Mouse (Mus musculus) hindbrain, embryonic 14.5 days (tissue): ENCODE measurements at regions not wholly inside any gene's neighbourhood (a gene's known extent, or its start where the extent isn't known, plus 50 kb on each side); places are given as distances from the start of the nearest gene placed in this dataset.

Experiments
- ATAC-seq: fragments of 200-750 bp; cut with Nextera tagmentation; 2 replicates; pipeline ENCODE4 v1.8.0; 2017; ENCODE audit warnings: moderate number of reproducible peaks, mild to moderate bottlenecking, moderate TSS enrichment, moderate library complexity; ENCODE audit not compliant: low FRiP score
- DNase-seq: peaks from one replicate; pipeline ENCODE4 v3.0.0-alpha.2; 2015; ENCODE audit warnings: low spot score
- H3K27ac ChIP-seq: fragments of 300-500 bp; sonication (generic); 2 replicates; pipeline ENCODE4 v1.5.1; 2014; ENCODE audit warnings: mild to moderate bottlenecking, moderate library complexity
- H3K27me3 ChIP-seq: fragments of 300-500 bp; sonication (generic); 2 replicates; pipeline ENCODE4 v1.6.1; 2014; ENCODE audit warnings: mild to moderate bottlenecking, low read length, mixed read lengths; ENCODE audit not compliant: control insufficient read depth, insufficient read depth
- H3K36me3 ChIP-seq: fragments of 300-500 bp; sonication (generic); replicated peaks from 2 replicates; pipeline ENCODE4 v1.6.1; 2014; ENCODE audit not compliant: control insufficient read depth, insufficient read depth
- H3K4me1 ChIP-seq: fragments of 300-500 bp; sonication (generic); replicated peaks from 2 replicates; pipeline ENCODE4 v1.6.1; 2014; ENCODE audit warnings: antibody characterized with exemption, low read length, mixed read lengths; ENCODE audit not compliant: control insufficient read depth, insufficient read depth
- H3K4me2 ChIP-seq: fragments of 300-500 bp; sonication (generic); replicated peaks from 2 replicates; pipeline ENCODE4 v1.6.1; 2014; ENCODE audit warnings: mild to moderate bottlenecking, moderate library complexity
- H3K4me3 ChIP-seq: fragments of 300-500 bp; sonication (generic); replicated peaks from 2 replicates; pipeline ENCODE4 v1.5.1; 2014; ENCODE audit warnings: mild to moderate bottlenecking, low read length
- H3K9ac ChIP-seq: fragments of 300-500 bp; sonication (generic); 2 replicates; pipeline ENCODE4 v1.6.1; 2014
- H3K9me3 ChIP-seq: fragments of 300-500 bp; sonication (generic); 2 replicates; pipeline ENCODE4 v1.6.1; 2016; ENCODE audit warnings: low read length; ENCODE audit not compliant: control insufficient read depth
- WGBS: fragments of 180-500 bp; shearing (Covaris S2); extraction: QIAGEN DNeasy Blood & Tissue Kit; methylation state at CpG from one replicate; pipeline ENCODE4 v1.1.7; 2014; 5-methylcytosine and 5-hydroxymethylcytosine counted together

DNA sequence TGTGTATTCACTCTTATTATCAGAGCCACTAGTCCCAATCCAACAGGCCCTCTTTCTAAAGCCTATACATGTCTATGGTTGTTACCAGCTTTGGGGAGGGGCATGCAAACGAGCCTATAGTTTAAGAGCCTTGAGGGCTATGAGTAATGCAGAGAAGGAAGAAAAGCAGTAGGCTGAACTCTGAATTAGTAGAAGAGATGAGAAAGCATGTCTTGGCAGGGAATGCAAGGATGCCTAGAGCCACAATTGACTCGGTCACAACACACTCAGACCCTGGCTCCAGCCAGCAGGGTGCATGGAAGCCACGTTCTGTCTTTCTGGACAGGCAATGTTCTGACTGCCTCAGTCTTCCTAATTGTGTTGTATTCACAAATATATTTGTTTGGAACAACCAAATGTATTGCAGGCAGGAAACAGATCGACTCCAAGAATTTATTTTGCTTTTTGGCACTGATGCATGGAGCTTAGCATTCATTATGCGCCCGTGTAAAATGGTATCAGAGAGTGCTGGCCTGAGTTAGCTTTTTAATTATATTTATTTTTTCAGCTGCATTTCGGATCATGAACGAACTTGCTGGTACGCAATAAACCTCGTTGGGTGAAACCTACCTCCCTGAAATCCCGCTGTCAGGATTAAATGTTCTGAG lies 110.2 kb downstream of the Rybp start:
- DNase-seq (no peak), ATAC-seq (no peak)
- 82% methylated on average over 11 of the region's 11 CpGs for WGBS
- Histone ChIP-seq H3K4me1 (no peaks in the 10 kb centered on the region), H3K27ac (no peak overlapping the region), H3K4me2 (no peak overlapping the region), H3K27me3 (0 out of 2 replicates have a peak, but pooled peaks cover 3% of the 10 kb centered on the region), H3K9me3 (no peaks in the 10 kb centered on the region), H3K9ac (no peak overlapping the region), H3K4me3 (no peak overlapping the region), H3K36me3 (no peaks in the 10 kb centered on the region)

DNA sequence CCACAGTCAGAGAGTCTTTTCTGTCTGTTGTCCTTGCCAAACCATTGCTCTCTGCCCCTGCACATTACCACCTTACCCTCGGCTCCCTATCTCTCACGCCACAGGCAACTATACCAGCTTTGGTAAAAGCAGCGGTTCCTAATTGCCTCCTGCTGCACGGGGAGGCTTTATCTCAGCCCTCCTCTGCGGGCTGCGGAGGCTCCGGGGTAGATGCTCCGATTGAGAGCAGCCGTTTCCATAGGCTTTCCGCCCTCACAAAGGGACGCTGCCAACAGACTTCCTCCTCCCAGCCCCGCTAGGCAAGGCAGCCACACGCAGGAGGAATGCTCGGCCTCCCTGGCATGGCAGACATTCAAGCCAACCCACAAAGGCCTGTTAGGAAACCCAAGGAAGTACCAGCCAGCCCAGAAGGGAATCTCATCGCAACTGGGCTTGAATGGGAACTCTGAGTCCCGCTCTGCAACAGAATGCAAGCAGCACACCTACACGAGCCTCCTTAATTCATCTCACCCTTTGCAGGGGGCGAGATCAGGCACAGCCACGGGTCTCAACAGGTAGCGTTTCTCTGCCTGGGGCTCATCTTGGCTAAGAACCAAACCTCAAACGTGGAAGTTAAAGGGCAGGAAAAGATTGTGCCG lies 116.5 kb downstream of the Rybp start:
- no peak overlapping the region for H3K27ac ChIP-seq
- H3K4me3 ChIP-seq: no peak overlapping the region
- H3K4me2 ChIP-seq: peak overlapping the region; percentile 30
- DNase-seq: peak; percentile 47
- H3K36me3 ChIP-seq: no peaks in the 10 kb centered on the region
- H3K9me3 ChIP-seq: no peaks in the 10 kb centered on the region
- peaks cover 16% of the 10 kb centered on the region; the same call in 1 of the 2 replicates for H3K27me3 ChIP-seq
- peaks cover 14% of the 10 kb centered on the region for H3K4me1 ChIP-seq
- 0 out of 2 replicates have a peak overlapping the region, but pooled peaks have one; percentile 25 for H3K9ac ChIP-seq
- no peak for ATAC-seq
- WGBS: 5% methylated on average over 22 of the region's 22 CpGs

DNA sequence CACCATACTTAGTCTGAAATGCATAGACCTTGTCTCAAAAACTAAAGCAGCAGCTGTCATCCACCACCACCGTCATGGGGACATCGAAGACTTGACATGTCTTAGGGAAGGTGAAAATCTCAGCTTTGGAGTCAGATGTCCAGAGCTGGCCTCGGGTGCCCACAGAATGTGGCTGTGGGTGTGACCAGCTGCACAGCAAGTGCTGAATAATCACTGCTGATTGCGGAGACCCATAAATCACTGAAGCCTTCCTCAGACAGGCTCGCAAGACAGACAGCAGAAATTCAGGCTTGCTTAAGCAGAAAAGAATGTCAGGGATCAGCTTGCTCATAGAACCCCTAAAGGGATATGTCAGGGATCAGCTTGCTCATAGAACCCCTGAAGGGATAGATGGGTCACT lies 120.0 kb downstream of the Rybp start:
- Histone ChIP-seq H3K27me3 (peaks cover 16% of the 10 kb centered on the region; the same call in 1 of the 2 replicates), H3K9ac (no peak overlapping the region), H3K9me3 (no peaks in the 10 kb centered on the region), H3K4me2 (no peak overlapping the region), H3K4me1 (peaks cover 32% of the 10 kb centered on the region), H3K36me3 (no peaks in the 10 kb centered on the region), H3K27ac (no peak overlapping the region), H3K4me3 (no peak overlapping the region)
- WGBS: 51% methylated on average over 5 of the region's 5 CpGs
- ATAC-seq: no peak
- DNase-seq: no peak

DNA sequence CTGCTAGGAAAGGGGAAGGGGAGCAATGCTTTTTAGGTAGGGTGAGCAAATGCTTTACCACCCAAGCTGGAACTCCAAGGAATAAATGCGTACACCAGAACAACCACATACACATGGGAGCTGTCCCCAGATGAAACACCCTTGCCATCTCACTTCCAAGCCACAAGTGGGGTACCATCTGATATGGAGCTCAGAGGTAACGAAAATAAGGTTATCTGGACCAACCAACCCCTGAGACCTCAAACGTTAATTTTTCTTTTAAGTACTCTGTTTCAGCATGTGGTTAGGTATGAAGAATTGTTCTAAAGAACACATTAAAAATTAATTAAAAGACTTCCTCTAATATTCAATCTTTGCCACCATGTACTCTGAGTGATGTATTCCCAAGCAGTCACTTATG lies 121.5 kb downstream of the Rybp start:
- Histone ChIP-seq H3K36me3 (no peaks in the 10 kb centered on the region), H3K4me2 (no peak overlapping the region), H3K4me3 (no peak overlapping the region), H3K4me1 (peaks cover 24% of the 10 kb centered on the region), H3K27me3 (peaks cover 12% of the 10 kb centered on the region; the same call in 1 of the 2 replicates), H3K9ac (no peak overlapping the region), H3K27ac (no peak overlapping the region), H3K9me3 (no peaks in the 10 kb centered on the region)
- ATAC-seq (no peak), DNase-seq (no peak)
- WGBS: 92% methylated on average over 3 of the region's 3 CpGs

DNA sequence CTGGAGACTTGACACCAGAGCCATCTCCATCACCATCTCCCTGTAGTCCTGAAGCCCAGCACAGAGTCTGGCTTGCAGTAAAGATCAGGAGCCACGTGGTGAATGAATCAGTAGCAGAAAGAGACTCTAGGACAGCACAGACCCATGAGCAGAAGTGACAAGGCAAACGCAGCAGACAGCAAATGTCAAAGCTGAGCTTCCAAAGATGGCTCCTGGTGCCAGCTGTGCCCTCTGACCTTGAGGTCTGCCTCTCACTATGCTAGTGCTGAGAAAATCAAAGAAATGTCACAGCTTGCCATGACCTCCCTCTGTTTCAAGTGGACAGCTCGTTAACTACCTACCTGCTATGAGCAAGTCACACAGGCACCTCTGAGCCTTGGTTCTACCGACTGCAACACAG lies 123.1 kb downstream of the Rybp start:
- 34% methylated on average over 4 of the region's 4 CpGs for WGBS

DNA sequence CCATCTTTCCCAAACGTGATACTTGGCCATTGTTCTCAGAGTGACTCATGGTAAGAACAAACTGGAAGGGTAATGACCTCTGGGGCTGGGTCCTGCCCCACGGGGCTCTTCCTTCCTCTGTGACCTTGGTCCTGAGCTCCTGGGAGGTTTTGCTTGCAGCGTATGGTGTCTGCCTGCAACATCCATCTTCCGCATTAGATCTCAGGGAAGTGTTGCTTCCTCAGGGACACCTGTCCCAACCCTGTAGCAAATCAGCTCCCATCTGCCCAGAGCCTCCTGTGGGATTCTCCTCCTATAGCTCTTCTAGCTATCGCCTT lies 123.5 kb downstream of the Rybp start:
- ATAC-seq: no peak
- 43% methylated on average over 5 of the region's 5 CpGs for WGBS
- no peak overlapping the region for H3K9ac ChIP-seq

More for the DNA sequence above, 123.1 kb downstream of the Rybp start:
- Histone ChIP-seq H3K9ac (no peak overlapping the region), H3K9me3 (no peaks in the 10 kb centered on the region), H3K4me1 (peaks cover 18% of the 10 kb centered on the region), H3K4me2 (no peak overlapping the region), H3K27me3 (peaks cover 8% of the 10 kb centered on the region; the same call in 1 of the 2 replicates), H3K27ac (no peak overlapping the region), H3K36me3 (no peaks in the 10 kb centered on the region), H3K4me3 (no peak overlapping the region)
- no peak for ATAC-seq
- no peak for DNase-seq

DNA sequence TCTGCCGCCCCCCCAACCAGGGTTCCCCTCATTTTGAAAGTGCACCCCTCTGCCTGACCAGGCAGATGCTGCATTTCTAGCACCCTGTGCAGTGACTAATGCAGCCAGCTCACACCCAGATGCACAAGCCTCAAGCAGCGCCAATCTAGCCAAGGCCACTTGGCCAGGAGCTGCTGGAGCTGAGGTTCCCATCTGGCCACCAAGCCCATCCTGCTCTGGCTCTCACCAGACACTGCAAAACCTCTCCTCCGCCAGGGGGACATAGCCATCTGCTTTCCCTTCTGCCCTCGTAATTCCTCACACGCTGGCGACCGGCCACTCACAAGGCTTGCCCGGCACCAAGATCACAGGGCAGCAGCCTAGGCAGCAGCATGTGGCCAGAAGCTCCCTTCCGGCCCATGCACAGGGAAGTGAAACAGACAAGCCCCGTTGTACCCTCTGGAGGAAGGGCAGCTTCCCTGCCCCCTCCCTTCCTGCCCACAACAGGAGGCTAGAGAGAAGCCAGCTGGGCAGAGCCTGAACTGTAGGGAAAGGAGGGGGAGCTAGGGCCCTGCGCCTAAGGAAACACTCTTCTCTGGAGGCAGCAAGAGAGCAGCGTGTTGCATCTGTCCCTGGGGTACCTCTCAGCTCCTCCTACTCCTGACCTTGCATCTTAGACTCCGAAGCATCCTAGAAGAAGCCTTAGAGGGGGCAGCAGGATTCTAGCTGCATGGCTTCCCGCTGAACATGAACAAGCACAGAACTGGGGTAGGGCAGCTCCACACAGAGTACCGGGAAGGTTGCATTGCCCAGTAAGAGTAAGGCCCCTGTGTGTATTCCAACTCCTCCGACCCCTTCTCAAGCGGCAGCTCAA lies 124.1 kb downstream of the Rybp start:
- ATAC-seq: peak; percentile 89
- H3K27me3 ChIP-seq: peaks cover 8% of the 10 kb centered on the region; the same call in 1 of the 2 replicates
- peak; percentile 65 for DNase-seq
- no peak overlapping the region for H3K4me3 ChIP-seq
- H3K4me2 ChIP-seq: peak overlapping the region; percentile 38
- H3K36me3 ChIP-seq: no peaks in the 10 kb centered on the region
- peaks cover 18% of the 10 kb centered on the region for H3K4me1 ChIP-seq
- H3K9me3 ChIP-seq: no peaks in the 10 kb centered on the region
- H3K9ac ChIP-seq: peak overlapping the region; percentile 18; the same call in 1 of the 2 replicates
- WGBS: 10% methylated on average over 17 of the region's 17 CpGs
- H3K27ac ChIP-seq: peak overlapping the region; percentile 29; the same call in 1 of the 2 replicates

More for the DNA sequence above, 123.5 kb downstream of the Rybp start:
- no peak overlapping the region for H3K4me2 ChIP-seq
- no peaks in the 10 kb centered on the region for H3K36me3 ChIP-seq
- H3K4me1 ChIP-seq: peaks cover 18% of the 10 kb centered on the region
- peaks cover 8% of the 10 kb centered on the region; the same call in 1 of the 2 replicates for H3K27me3 ChIP-seq
- H3K9me3 ChIP-seq: no peaks in the 10 kb centered on the region
- H3K4me3 ChIP-seq: no peak overlapping the region
- H3K27ac ChIP-seq: no peak overlapping the region
- no peak for DNase-seq

DNA sequence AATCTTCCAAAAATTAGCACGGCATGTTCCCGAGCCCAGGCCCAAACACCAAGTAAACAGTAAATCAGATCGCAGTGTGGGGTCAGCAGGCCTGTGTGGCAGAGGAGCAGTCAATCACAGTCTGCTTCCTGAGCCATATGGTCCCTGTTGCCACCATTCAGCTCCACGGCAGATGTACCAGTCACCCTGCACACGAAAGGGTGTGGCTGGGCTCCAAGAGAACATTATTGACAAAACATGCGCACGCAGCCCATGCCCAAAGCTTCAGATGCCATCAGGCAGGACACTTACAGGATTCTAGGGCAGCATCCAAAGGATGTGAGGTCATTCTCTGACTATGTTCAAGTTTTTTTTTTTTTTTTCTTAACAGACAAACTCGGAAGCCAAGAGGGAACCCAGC lies 126.6 kb downstream of the Rybp start:
- WGBS: 42% methylated on average over 8 of the region's 8 CpGs
- no peak for DNase-seq
- no peak for ATAC-seq
- Histone ChIP-seq H3K36me3 (no peaks in the 10 kb centered on the region), H3K9ac (no peak overlapping the region), H3K27ac (no peak overlapping the region), H3K4me1 (peaks cover 23% of the 10 kb centered on the region), H3K27me3 (peaks cover 8% of the 10 kb centered on the region), H3K9me3 (no peaks in the 10 kb centered on the region), H3K4me3 (no peak overlapping the region), H3K4me2 (no peak overlapping the region)

DNA sequence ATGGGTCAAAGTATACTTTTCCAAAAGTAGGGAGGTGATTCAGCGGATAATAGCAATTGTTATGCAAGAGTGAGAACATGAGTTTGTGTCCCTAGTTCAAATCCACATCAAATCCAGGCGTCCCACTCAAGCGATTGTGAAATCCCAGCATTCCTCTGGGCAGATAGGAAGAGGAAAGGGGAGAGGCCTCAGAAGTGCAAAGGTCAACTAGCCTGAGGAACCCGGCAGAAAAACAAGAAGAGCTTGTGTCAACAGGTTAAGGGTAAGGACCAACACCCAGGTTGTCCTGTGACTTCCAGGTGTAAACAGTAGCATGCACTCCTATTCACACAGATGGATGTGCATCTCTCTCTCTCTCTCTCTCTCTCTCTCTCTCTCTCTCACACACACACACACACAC lies 127.5 kb downstream of the Rybp start:
- Histone ChIP-seq H3K27ac (no peak overlapping the region), H3K9me3 (no peaks in the 10 kb centered on the region), H3K4me2 (no peak overlapping the region), H3K4me1 (peaks cover 23% of the 10 kb centered on the region), H3K36me3 (no peaks in the 10 kb centered on the region), H3K27me3 (peaks cover 8% of the 10 kb centered on the region), H3K9ac (no peak overlapping the region), H3K4me3 (no peak overlapping the region)
- 86% methylated on average over 4 of the region's 4 CpGs for whole genome bisulfite sequencing
- no peak for DNase-seq
- no peak for ATAC-seq
